Mouse (Mus musculus) limb, embryonic 12.5 days (tissue): ENCODE results near the gene Plekhm2. TPM values are rescaled to one million over a fixed set of nuclear protein-coding genes. Genes with fewer than 3 reads are reported as not detected.

Experiments used
- ATAC-seq: fragments of 200-750 bp; cut with Nextera tagmentation; 2 replicates; pipeline ENCODE4 v1.8.0; 2017; ENCODE audit warnings: low read depth, moderate TSS enrichment; ENCODE audit not compliant: insufficient number of reproducible peaks, insufficient read depth, low FRiP score, low TSS enrichment
- H3K27ac ChIP-seq: fragments of 300-500 bp; sonication (generic); 2 replicates; pipeline ENCODE4 v1.5.1; 2016; ENCODE audit warnings: mild to moderate bottlenecking, moderate library complexity
- H3K27me3 ChIP-seq: fragments of 300-500 bp; sonication (generic); 2 replicates; pipeline ENCODE4 v1.6.1; 2016; ENCODE audit warnings: mild to moderate bottlenecking, moderate library complexity
- H3K36me3 ChIP-seq: fragments of 300-500 bp; sonication (generic); 2 replicates; pipeline ENCODE4 v1.6.1; 2016; ENCODE audit warnings: mild to moderate bottlenecking, moderate library complexity
- H3K4me1 ChIP-seq: fragments of 300-500 bp; sonication (generic); replicated peaks from 2 replicates; pipeline ENCODE4 v1.6.1; 2016
- H3K4me2 ChIP-seq: fragments of 300-500 bp; sonication (generic); 2 replicates; pipeline ENCODE4 v1.6.1; 2016; ENCODE audit warnings: mild to moderate bottlenecking, moderate library complexity
- H3K4me3 ChIP-seq: fragments of 300-500 bp; sonication (generic); replicated peaks from 2 replicates; pipeline ENCODE4 v1.5.1; 2016; ENCODE audit warnings: mild to moderate bottlenecking
- H3K9ac ChIP-seq: fragments of 300-500 bp; sonication (generic); replicated peaks from 2 replicates; pipeline ENCODE4 v1.6.1; 2016; ENCODE audit warnings: mild to moderate bottlenecking, moderate library complexity
- H3K9me3 ChIP-seq: fragments of 300-500 bp; sonication (generic); 2 replicates; pipeline ENCODE4 v1.6.1; 2016; ENCODE audit warnings: mild to moderate bottlenecking, moderate library complexity
- WGBS: fragments of 180-500 bp; shearing (Covaris S2); methylation state at CpG from one replicate; pipeline ENCODE4 v1.1.7; 2016; 5-methylcytosine and 5-hydroxymethylcytosine counted together
- polyA plus RNA-seq: library from polyadenylated mRNA; unstranded; fragments of >200 nt; fragmentation: Nextera tagmentation; extraction: Ambion mirVana; gene quantifications from 2 replicates; pipeline ENCODE4 v1.2.1, GENCODE M21; 2016

Gene Plekhm2
- polyA plus RNA-seq, 1 experiment from 2014 or later, result 7.4 TPM

DNA sequence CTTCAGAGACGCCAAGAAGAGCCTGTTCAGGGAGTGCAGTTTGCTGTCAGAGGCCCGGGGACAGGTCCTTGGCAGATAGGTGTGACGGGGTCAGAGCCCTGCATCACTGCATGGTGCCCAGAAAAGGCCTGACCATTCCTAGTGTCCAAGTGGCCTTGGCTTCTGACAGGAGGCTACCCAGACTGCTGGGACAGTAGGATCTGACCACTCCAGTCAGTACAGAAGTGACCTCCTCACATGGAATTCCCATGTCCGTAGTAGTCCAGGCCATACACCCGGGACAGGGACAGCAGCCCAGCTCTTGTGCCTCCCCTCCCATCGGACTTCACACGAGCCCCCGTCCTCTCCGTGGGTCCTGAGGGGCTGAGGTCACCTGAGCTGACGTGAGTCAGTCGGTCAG is 34.7 kb downstream of the Plekhm2 start:
- Histone ChIP-seq H3K4me3 (no peak overlapping the region), H3K36me3 (peaks cover 98% of the 10 kb centered on the region), H3K4me2 (no peak overlapping the region), H3K27me3 (no peaks in the 10 kb centered on the region), H3K27ac (no peak overlapping the region), H3K9ac (no peak overlapping the region), H3K9me3 (no peaks in the 10 kb centered on the region), H3K4me1 (no peaks in the 10 kb centered on the region)
- no peak for ATAC-seq
- 92% methylated on average over 11 of the region's 11 CpGs for WGBS

DNA sequence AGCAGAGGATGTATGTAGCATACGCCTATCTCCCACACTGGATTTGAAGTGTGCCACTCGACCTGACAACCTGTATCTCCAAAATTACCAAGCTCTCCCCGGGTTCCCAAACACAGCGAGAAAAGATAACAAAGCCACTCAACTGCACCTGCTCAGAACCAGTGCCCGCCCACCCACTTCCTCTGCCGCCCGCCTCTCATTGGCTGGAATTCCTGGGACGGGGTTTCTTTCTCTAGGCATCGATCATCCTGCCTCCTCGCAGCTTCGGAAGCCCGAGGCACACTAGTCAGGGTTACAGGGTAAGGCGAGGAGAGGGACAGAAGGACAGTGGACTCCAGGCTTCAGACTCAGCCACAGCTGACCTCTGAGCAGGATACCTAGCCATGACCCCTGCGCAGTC is 36.0 kb downstream of the Plekhm2 start:
- H3K4me3 ChIP-seq, result no peak overlapping the region
- no peak overlapping the region for H3K9ac ChIP-seq
- WGBS, result 86% methylated on average over 14 of the region's 14 CpGs
- no peaks in the 10 kb centered on the region for H3K27me3 ChIP-seq
- H3K9me3 ChIP-seq, result no peaks in the 10 kb centered on the region
- H3K4me2 ChIP-seq, result no peak overlapping the region
- ATAC-seq, result no peak
- no peaks in the 10 kb centered on the region for H3K4me1 ChIP-seq
- no peak overlapping the region for H3K27ac ChIP-seq
- peaks cover 95% of the 10 kb centered on the region for H3K36me3 ChIP-seq

DNA sequence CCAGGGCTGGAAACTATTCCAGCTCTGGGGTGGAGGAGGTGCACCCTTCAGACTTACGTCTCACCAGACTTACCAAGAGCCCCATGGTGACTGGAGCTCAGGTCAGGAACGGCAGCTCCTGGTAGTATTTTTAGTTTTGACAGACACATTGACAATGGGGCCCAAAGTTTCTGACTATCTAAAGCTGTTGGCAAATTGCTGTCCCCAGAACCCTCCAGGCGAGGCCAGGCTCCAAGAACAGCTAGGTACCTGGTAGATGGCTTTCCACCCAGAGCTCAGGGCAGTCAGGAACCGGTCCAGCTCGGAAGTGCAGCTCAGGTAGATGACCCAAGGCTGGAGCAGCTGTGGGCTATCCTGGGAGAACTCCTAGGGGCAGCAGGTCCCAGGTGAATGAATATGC is 37.2 kb downstream of the Plekhm2 start:
- Histone ChIP-seq H3K4me2 (no peak overlapping the region), H3K4me1 (no peaks in the 10 kb centered on the region), H3K27ac (no peak overlapping the region), H3K9ac (no peak overlapping the region), H3K27me3 (no peaks in the 10 kb centered on the region), H3K9me3 (no peaks in the 10 kb centered on the region), H3K4me3 (no peak overlapping the region), H3K36me3 (peaks cover 84% of the 10 kb centered on the region)
- no peak for ATAC-seq
- 87% methylated on average over 5 of the region's 5 CpGs for WGBS

DNA sequence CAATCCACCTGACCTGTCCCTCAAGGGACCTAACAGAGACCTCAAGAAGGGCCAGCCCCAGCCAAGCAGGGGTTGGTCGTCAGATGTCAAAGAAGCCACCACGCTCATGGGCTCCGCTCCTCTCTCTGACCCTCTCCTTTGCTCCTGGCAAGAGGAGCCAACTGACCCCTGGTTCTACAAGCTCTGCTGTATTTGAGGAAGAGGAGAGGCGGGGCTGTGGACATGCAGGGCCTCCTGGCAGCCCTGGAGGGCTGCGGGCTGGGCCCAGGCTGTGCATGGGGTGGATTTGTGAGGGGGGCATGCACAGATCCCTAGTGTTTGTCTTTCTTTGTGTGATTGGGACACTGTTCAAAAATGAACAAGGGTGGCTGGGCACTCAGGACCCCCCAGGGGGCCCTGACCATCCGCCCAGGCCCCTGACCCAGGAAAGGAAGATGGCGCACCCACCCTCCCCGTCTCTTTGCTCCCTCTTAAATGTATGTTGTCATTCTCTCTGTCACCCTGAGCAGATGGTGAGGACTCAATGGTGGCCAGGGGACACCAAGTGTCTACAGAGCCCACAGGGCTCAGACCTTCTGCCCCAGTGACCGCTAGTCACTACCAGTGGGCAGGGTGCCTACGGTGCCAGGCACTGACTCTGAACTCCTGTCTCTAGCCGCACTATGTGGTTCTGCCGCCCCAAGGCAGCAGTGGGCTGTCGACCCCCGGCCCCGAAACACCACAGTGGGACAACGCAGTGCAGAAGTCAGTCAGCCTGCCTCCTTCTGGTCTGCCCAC is 38.7 kb downstream of the Plekhm2 start:
- Histone ChIP-seq H3K4me1 (no peaks in the 10 kb centered on the region), H3K27me3 (no peaks in the 10 kb centered on the region), H3K4me2 (no peak overlapping the region), H3K9ac (no peak overlapping the region), H3K4me3 (no peak overlapping the region), H3K36me3 (peaks cover 68% of the 10 kb centered on the region), H3K27ac (no peak overlapping the region), H3K9me3 (no peaks in the 10 kb centered on the region)
- 90% methylated on average over 16 of the region's 16 CpGs for WGBS
- no peak for ATAC-seq

DNA sequence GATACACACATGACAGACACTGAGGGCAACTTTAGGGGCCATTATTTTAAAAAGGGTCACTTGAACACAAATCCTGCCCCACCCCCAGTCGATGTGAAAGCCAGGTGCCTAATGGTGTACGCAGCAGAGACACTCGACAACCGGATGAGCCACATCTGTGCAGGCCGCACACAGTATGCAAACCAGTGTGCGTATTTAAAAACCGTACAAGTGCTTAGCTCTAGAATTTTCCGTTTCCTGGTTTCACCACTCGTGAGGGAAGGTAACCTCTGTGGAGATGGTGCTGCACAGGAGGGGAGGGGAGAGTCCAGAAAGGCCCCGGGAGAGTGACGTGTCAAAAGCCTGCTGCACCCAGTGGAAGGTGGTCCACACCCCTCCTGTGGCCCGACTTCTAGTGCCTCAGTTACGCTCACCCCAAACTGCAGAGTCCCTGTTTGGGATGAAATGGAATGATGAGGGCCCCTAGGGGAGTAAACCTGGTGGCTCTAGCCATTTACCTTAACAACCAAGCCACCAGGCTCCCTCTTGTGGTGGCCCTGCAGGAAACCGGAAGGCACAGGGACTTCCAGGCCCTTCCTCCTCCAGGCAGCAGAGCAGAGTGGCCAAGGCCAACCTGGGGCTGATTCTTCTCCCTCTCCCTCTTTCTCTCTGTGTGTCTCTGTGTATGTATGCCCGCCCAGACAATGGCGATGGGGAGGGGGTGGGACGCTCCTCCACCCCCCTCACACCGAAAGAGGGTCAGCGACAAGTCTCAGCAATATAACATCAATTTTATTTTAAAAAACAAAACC is 39.5 kb downstream of the Plekhm2 start:
- H3K4me2 ChIP-seq, result no peak overlapping the region
- no peaks in the 10 kb centered on the region for H3K4me1 ChIP-seq
- ATAC-seq, result no peak
- no peak overlapping the region for H3K4me3 ChIP-seq
- no peak overlapping the region for H3K9ac ChIP-seq
- H3K9me3 ChIP-seq, result no peaks in the 10 kb centered on the region
- WGBS, result 80% methylated on average over 19 of the region's 19 CpGs
- no peak overlapping the region for H3K27ac ChIP-seq
- H3K27me3 ChIP-seq, result no peaks in the 10 kb centered on the region
- peaks cover 61% of the 10 kb centered on the region for H3K36me3 ChIP-seq

DNA sequence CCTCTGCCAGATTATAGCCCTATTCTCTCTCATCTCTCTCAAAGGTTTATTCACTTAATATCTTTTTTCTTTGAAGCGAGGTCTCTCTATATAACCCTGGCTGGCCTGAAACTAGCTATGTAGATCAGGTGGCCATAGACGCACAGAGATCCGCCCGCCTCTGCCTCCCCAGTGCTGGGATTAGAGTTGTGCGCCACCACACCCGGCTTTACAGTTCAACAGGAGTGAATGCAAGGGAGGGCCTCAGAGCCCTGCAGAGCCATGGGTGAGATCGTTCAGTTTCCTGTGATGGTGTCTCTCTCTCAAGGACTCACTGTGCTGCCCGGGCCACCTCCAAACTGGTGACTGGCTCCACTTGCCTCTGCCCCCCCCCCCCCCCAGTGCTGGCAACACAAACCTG is 40.6 kb downstream of the Plekhm2 start:
- WGBS, result 95% methylated on average over 8 of the region's 8 CpGs
- H3K9me3 ChIP-seq, result no peaks in the 10 kb centered on the region
- peaks cover 50% of the 10 kb centered on the region for H3K36me3 ChIP-seq
- ATAC-seq, result no peak
- H3K4me1 ChIP-seq, result no peaks in the 10 kb centered on the region
- H3K27me3 ChIP-seq, result no peaks in the 10 kb centered on the region
- H3K4me2 ChIP-seq, result no peak overlapping the region
- no peak overlapping the region for H3K27ac ChIP-seq
- no peak overlapping the region for H3K9ac ChIP-seq
- no peak overlapping the region for H3K4me3 ChIP-seq

DNA sequence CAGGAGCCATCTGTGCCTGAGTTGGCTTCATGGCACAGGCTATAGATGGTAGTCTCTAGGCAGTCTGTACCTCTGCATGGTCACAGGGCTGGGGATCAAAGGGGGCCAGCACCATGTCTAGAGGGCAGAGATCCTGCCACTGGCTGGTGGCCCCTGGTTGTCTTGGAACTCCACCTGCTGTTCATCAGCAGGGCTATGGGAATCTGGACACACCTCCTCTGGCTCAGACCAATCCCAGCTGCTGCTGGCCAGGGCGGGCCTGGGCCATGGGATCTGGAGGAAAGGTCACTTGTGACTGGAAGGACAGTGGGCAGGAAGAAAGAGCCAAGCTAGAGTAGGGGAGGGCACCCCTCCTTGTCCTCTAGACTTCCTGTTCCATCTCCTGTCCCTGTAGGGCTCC is 41.0 kb downstream of the Plekhm2 start, which contains the start of gene Slc25a34:
TSS of gene Slc25a34 (minus strand) at position 156 of the 400 bp plus-strand sequence.
- Histone ChIP-seq H3K4me3 (no peak within 1 kb of the TSS), H3K27me3 (no peaks in the 10 kb centered on the region), H3K27ac (no peak within 1 kb of the TSS), H3K9ac (no peak within 1 kb of the TSS), H3K4me2 (no peak within 1 kb of the TSS), H3K9me3 (no peaks in the 10 kb centered on the region), H3K36me3 (peaks cover 45% of the 10 kb centered on the region), H3K4me1 (0 out of 2 replicates have a peak, but pooled peaks cover 4% of the 10 kb centered on the region)
- ATAC-seq, result no peak
- 40% methylated on average over 1 of the region's 1 CpGs for WGBS

DNA sequence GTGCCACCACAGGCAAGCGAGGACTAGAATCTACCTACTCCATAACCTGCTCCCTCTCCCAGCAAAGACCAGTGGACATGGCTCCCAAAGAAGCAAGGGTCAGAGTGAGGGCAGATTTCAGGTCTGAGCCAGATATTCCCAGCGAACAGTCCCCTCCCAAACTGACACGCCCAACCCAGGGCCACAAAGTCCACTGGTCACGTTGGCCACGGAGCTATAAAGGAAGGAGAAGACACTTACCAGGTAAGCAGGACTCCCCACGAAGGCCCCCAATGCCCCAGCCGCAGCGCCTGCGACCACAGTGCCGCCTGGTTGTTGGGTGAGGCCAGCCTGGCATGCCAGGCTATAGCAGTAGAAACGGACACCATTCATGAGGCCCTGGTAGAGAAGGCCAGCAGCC is 41.7 kb downstream of the Plekhm2 start:
- Histone ChIP-seq H3K4me2 (no peak overlapping the region), H3K9me3 (no peaks in the 10 kb centered on the region), H3K27ac (no peak overlapping the region), H3K9ac (no peak overlapping the region), H3K27me3 (no peaks in the 10 kb centered on the region), H3K4me3 (no peak overlapping the region), H3K4me1 (peaks cover 7% of the 10 kb centered on the region), H3K36me3 (peaks cover 39% of the 10 kb centered on the region)
- ATAC-seq, result no peak
- WGBS, result 88% methylated on average over 11 of the region's 11 CpGs

DNA sequence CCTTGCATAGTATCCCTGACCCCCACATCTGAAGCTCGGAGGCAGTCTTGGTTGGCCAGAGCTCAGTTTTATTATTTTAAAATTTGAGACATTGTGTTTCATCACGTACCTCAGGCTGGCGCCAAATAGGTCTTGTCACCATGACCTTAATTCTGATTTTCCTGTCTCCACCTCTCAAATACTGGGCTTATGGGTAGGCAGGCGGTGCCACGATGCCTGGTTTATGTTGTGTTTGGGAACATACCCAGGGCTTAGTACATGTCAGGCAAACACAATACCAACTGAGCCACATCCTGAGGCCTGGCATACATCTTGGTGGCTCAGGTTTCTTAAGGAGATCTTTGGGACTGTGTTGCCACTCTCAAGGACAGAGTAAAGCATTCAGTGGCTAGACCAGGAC is 42.1 kb downstream of the Plekhm2 start:
- Histone ChIP-seq H3K27ac (no peak overlapping the region), H3K9ac (no peak overlapping the region), H3K27me3 (no peaks in the 10 kb centered on the region), H3K4me3 (no peak overlapping the region), H3K4me1 (peaks cover 11% of the 10 kb centered on the region), H3K9me3 (no peaks in the 10 kb centered on the region), H3K4me2 (no peak overlapping the region), H3K36me3 (peaks cover 35% of the 10 kb centered on the region)
- WGBS, result 83% methylated on average over 5 of the region's 5 CpGs
- no peak for ATAC-seq

DNA sequence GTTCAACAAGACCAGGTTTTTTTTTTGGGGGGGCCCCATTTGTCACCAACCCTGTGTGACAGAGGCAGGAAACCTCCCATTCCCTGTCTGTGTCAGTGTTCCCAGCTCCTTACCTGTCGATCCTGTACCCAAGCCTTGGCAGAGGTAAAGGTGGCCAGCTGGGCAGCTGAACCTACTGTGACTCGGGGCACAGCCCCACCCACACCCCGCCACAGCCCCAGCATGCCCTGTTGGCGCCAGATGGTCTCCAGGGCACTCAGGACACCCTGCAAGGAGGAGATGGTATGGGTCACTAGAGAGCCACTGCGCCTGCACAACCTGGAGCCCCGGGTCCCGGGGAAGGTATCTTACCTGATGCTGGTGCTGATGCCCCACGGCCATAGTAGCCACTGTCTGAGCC is 42.6 kb downstream of the Plekhm2 start:
- Histone ChIP-seq H3K4me3 (no peak overlapping the region), H3K27me3 (no peaks in the 10 kb centered on the region), H3K27ac (no peak overlapping the region), H3K4me1 (peaks cover 16% of the 10 kb centered on the region), H3K36me3 (peaks cover 30% of the 10 kb centered on the region), H3K4me2 (no peak overlapping the region), H3K9me3 (no peaks in the 10 kb centered on the region), H3K9ac (no peak overlapping the region)
- WGBS, result 76% methylated on average over 8 of the region's 8 CpGs
- ATAC-seq, result no peak

DNA sequence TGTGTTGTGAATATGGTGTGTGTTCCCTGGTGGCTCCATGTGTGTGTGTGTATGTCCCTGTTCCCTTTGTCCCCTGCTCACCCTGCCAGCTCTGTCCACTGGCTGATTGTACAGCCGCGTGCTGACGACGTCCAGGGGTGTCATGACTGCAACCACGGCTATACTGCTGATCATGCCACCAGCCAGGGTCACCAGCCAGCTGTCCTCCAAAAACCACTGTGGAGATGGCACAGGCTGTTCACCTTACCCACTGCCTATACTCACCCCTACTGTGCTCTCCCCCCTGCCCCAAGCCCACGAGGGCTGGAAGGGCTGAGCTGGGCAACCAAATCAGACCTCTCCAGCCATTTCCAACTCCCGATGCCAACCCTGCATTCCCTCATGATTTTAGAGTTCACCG is 43.4 kb downstream of the Plekhm2 start:
- Histone ChIP-seq H3K27ac (no peak overlapping the region), H3K36me3 (peaks cover 23% of the 10 kb centered on the region), H3K9me3 (no peaks in the 10 kb centered on the region), H3K4me1 (peaks cover 16% of the 10 kb centered on the region), H3K4me3 (no peak overlapping the region), H3K9ac (no peak overlapping the region), H3K4me2 (no peak overlapping the region), H3K27me3 (no peaks in the 10 kb centered on the region)
- 84% methylated on average over 8 of the region's 8 CpGs for WGBS
- no peak for ATAC-seq
